Mouse (Mus musculus) G1E (cell line): ENCODE measurements at regions not wholly inside any gene's neighbourhood (a gene's known extent, or its start where the extent isn't known, plus 50 kb on each side); places are given as distances from the start of the nearest gene placed in this dataset.

Source experiments
- CTCF ChIP-seq: IDR thresholded peaks from 2 replicates; pipeline ENCODE4 v1.5.1; 2012; ENCODE audit warnings: low read depth, low read length, inconsistent platforms, mixed read lengths
- POLR2AphosphoS5 ChIP-seq: IDR thresholded peaks from 2 replicates; pipeline ENCODE4 v1.6.1; 2012; ENCODE audit warnings: low read depth, low read length, inconsistent platforms; ENCODE audit not compliant: insufficient replicate concordance

DNA sequence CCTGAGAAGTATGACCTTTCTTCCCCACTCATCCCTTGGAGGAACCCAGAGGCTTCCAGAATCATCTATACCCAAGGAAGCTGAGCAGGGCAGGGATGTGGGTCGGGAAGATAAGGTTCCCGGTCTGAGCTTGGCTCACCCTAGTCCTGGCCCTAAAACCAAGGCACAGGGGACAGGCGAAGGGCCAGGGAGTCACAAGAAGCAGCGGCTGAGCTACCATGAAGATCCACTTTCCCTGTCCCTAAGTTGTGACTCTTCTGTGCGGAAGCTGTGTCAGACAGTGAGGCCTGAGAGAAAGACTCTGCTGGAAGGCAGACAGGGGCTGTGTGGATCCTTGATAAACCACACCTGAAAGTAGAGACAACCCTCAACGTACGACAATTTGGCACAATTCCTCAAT is 64.1 kb upstream of the Runx3 start:
- TF ChIP-seq CTCF, result no peak
- no peak for TF ChIP-seq POLR2AphosphoS5
